Mouse (Mus musculus): ENCODE data around the gene Tgm2.
A peak's percentile ranks its signal among the peaks of the same experiment; 100 is the strongest.

Tgm2 gene

DNA sequence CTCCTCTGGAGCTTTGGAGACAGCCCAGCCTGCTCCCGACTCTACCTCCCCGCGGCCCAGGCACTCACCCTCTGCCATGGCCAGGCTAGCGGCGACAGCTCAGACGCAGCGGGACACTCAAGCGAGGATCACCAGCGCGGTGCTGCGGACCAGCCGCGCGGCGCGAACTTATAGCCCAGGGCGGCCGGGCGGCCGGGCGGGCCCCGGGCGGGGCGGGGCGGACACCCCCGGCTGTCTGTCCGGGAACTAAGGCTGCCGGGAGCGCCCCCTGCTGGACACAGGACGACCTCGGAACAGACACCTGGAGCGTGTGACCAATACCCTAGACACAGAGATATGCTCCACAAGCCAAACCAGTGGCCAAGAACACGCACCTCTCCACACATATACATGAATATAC lies at the start of gene Tgm2:
Gene Tgm2, minus strand, starts transcription at position 214 of the 400 bp plus-strand sequence.
- peak; percentile 91 for DNase-seq (ENCODE audit: low read depth, low spot score)

DNA sequence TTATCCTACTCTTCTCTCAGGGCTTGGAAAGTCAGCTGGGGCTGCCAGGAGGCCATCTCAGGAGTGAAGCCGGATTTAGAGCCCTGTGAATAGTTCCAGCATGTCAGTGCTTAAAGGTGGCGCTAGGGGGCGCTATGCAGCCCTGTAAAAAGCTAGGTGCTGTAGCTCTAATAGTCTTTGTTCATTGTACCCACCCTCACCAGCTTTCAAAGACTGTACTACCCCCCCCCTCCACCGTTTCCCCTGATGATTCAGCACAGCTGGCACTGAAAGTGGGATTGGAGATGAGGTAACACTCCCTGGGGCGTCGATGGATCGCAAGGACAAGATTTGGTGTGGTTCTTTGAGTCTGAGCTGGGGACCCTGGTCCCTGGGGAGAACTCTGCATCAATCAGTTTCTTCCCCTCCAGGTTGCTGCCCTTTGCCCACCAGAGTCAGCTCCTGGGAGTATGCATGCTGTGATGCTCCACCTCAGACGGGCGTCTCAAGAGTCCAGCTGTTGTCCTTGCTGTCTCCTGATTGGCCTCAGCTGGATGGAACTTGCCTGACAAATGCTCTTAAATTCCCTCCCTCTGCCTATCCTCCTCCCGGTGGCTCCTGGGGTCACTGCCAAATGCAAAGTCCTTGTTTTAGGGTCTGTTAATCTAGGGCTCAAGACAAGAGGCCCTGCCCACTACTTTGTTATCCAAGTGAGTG lies 48.9 kb upstream of the Tgm2 start:
- DNase-seq (ENCODE audit: low read depth, low spot score): peak; percentile 75

DNA sequence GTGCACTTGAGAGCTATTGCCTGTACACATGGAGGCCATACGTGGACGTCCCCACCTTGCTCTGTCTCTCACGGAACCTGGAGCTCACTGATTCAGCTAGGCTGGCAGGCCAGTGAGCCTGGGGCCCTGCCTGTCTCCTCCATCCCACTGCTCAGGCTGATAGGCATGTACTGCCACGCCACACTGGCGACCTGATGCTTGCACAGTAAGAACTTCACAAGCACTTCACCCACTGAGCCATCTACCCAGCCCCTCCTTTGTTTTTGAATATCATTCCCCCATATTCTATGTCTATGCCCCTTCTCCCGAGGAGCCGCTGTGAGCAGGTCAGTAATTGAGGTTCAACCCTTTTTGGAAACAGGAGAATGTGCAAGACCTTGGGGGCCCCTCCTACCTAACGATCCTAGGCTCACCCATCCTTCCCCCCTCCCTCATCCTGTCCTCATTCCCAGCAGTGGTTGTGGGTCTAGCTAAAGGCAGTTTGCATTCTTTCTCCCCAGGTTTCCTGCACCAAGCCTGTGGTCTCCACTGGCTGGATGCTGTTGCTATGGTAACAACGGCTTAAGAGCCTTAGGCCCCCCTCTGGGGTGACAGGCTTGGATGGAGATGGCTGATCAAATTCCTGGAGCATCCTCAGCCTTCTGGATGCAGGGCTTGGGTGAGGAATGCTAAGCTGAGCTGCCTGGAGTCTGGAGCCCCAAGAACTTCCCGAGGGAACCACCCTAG lies 47.5 kb upstream of the Tgm2 start:
- DNase-seq (ENCODE audit: low read depth, low spot score): no peak

- DNase-seq (ENCODE audit: low read depth, low spot score): no peak
Measured at GRCm38 (mm10) chr2:158191098-158191497, 44.9 kb upstream of the Tgm2 start.

DNA sequence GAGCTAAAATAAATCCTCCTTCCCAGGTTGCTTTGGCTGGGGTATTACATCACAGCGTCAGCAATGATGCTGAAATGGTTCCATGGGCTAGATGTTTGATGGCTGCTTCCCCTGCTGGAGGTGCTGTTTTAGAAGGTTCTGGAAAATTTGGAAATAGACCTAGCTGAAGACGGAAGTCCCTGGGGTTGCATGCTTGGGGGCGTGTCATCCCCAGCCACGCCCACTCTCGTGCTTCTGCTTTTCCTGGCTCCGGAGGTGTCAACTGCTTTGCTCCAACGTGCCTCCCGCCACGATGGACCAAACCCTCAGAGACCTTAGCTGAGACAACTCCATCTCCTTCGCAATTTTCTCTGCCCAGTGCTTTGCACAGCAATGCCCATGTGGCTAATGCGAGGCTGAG lies 43.2 kb upstream of the Tgm2 start:
- DNase-seq (ENCODE audit: low read depth, low spot score): no peak

- no peak for DNase-seq (ENCODE audit: low read depth, low spot score)
Measured at GRCm38 (mm10) chr2:158186206-158186871, 40.1 kb upstream of the Tgm2 start.

DNA sequence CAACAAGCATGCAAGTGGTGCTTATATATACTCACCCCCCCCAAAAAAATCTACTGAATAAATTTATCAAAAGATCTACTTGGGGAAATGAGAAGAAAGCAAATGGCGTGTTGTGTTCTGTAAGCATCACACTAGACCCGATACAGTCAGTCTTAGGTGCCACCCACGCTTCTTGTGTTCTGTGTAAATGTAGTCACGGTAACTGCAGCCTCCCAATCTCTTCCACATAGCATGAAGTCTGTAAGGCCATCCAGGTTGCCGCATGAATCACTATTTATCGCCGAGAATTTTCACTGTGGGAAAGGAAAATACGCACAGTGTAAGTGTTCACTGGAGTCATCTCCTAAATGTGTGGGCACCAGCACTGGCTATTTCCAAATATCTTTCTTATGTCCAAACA lies 37.0 kb upstream of the Tgm2 start:
- no peak for DNase-seq (ENCODE audit: low read depth, low spot score)

- DNase-seq (ENCODE audit: low read depth, low spot score): no peak
Measured at GRCm38 (mm10) chr2:158181932-158182331, 35.7 kb upstream of the Tgm2 start.

GRCm38 (mm10) chr2:158180797-158181196 lies 34.6 kb upstream of the Tgm2 start:
- DNase-seq (ENCODE audit: low read depth, low spot score): peak; percentile 75

GRCm38 (mm10) chr2:158179370-158180111 lies 33.3 kb upstream of the Tgm2 start:
- DNase-seq (ENCODE audit: low read depth, low spot score): no peak

- peak; percentile 79 for DNase-seq (ENCODE audit: low read depth, low spot score)
Measured at GRCm38 (mm10) chr2:158178696-158179369, 32.6 kb upstream of the Tgm2 start.

DNA sequence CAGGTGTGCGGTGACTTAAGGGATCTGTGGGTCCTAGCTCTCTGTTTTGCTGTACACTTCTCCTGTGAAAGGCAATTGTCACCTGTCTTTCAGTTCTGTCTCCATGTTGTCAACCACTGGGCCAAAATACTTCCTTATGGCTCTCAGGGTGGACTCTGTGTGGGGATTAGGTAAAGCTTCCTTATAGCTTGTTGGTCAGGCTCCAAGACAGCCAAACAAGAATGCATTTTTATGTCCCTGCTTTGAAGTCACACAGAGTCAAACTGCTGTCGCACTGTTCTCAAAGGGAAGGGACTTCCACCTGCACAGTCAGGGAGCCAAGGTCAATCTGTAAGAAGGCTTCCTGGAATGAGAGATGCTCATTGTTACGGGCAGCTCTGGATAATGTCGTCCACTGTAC lies 31.9 kb upstream of the Tgm2 start:
- no peak for DNase-seq (ENCODE audit: low read depth, low spot score)

DNA sequence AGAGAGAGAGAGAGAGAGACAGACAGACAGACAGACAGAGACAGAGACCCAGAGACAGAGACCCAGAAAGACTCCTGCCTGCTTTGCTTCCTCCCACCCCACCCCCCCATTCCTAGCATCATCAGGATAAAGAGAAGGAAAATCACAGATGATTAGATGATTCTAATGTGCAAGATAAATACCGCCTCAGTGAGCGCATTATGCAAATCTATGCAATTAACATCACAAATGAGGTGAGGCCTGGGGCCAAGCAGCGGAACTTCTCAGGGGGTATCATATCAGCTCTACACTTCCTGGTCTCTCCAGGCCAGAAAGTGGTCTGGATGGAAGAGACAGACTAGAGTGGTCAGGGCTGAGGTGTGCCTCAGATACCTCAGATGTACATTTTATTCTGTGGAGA lies 31.3 kb upstream of the Tgm2 start:
- no peak for DNase-seq (ENCODE audit: low read depth, low spot score)

DNA sequence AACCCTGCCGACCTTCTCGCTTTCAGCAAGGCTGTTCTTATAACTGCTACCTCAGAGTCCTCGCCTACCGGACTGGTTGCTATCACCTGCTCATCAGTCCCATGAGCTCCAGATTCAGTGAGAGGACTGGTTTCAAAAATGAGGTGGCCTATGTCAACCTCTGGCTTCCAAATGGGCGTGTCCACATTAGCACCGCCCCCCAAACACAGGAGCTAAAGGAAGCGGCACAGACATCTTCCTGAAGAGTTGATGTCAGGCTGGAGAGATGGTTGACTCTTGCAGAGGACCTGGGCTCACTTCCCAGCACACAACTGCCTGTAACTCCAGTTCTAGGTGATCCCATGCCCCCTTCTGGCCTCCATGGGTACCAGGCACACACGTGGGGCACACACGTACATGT lies 30.5 kb upstream of the Tgm2 start:
- DNase-seq (ENCODE audit: low read depth, low spot score): no peak

DNA sequence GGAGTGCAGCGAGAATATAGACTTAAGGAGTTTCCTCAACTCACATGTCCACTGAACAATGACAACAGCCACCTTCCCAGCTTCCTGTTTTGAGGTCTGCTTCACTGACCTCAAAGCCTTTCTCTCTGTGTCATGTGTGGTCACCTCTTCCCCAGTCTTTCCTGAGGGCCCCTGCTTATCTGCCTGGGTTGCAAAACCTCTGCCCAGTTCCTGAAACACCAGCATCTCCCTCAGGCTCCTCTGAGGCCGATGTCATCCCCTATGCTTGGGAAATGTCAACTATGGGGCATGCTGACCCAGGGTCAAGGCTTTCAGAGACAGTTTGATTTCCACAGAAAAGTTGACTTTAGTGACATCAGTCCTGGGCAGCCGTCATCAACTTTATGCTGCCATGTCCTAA lies 29.2 kb upstream of the Tgm2 start:
- no peak for DNase-seq (ENCODE audit: low read depth, low spot score)

DNA sequence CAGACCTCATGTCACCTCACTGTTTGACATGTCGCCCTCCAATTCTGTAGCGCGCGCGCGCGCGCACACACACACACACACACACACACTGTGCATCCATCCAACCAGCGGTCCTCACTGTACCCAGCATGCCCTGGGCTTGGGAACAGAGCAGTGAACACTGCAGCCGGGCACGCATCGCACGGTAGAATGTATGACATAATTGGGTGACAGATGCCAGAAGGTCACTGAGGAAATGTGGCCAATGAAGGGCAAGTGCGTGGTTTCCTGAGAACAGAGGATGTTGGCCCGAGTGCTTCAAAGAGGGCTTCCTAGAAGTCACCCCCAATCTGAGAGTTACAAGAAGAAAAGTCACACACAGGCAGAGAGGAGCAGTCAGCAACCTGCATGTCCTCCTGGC lies 28.7 kb upstream of the Tgm2 start:
- DNase-seq (ENCODE audit: low read depth, low spot score): peak; percentile 58

GRCm38 (mm10) chr2:158174438-158174837 lies 28.2 kb upstream of the Tgm2 start:
- DNase-seq (ENCODE audit: low read depth, low spot score): no peak

DNA sequence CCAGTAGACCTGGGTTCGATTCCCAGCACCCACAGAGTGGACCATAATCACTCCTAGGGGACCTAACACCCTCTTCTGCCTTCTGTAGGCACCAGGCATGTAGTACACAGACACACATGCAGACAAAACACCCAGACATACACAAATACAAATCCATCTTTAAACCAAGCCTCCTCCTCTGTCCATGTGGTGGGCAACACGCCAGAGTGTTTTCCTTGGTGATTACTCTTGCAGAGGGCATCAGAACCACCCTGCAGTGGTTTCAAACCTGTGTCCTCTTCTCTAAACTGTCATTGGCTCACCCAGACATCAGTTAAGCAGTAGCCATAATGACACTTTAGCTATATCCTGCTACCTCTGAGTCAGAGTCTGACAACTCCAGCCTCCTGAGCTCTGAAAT lies 24.2 kb upstream of the Tgm2 start:
- no peak for DNase-seq (ENCODE audit: low read depth, low spot score)

GRCm38 (mm10) chr2:158169771-158170170 lies 23.5 kb upstream of the Tgm2 start:
- no peak for DNase-seq (ENCODE audit: low read depth, low spot score)

- DNase-seq (ENCODE audit: low read depth, low spot score): no peak
Measured at GRCm38 (mm10) chr2:158169351-158169750, 23.1 kb upstream of the Tgm2 start.

DNA sequence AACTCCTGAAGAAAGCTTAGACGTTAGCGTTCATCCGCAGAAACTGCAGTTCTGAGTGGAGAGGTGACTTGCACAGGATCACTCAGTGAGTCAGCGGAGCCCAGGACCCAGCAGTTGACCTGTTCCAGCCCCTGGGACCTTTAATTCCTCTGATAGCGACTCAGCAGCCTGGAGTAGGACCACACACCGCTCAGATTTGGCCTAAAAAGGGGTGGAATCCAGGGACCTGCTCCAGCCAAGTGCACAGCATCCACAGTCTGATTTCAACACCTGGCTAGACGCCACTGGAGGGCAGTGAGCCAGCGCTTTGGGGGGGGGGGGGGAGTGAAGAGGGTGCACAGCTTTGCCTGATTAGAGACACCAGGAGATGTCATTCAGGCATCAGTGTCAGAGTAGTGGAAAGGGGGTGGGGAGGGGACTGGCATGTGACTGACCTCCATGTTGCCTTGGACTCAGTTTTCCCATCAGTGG lies 22.5 kb upstream of the Tgm2 start:
- DNase-seq (ENCODE audit: low read depth, low spot score): no peak

All from CD4-positive, CD25-positive, alpha-beta regulatory T cell, adult 2 months (primary cell).